Mouse (Mus musculus) heart, postnatal 36 days (tissue): ENCODE data around the gene AC140267.1. TPM values are rescaled to one million over a fixed set of nuclear protein-coding genes. Genes with fewer than 3 reads are reported as not detected.

Experiments used
- DNase-seq, 2 experiments: peaks; one replicate each; pipeline ENCODE4 v3.0.0; 2021 to 2022
- intact Hi-C: fragments of 180-260 bp; cut with DNase I; formaldehyde crosslinking; loops from one replicate; pipeline ENCODE4 v1.15.1; 2025
- total RNA-seq, 2 experiments: library from RNA; stranded (reverse); gene quantifications; 2 replicates each; pipeline ENCODE4 v1.2.3; 2021

The AC140267.1 gene
- total RNA-seq, result 10 to 100 TPM; 10.7 to 20.5 TPM

DNA sequence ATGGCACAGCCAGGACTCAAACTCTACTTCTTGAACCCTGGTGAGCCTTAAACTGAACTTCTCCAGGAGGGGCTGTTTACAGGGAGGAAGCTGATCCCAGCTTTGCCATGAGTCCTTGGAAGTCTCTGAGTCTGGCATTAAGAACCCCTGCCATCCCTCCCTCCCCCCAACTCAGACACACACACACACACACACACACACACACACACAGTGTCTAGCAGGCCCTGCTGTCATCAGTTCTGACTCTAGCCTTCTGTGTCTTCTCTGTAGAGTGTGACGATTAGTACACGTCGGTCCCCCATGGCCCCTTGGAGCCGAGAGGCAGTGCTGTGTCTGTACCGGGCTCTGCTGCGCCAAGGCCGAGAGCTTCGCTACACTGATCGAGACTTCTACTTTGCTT lies at the start of gene AC140267.1:
Gene AC140267.1 (plus strand): TSS at position 301 of the 400 bp plus-strand sequence.
- DNase-seq, result no peak
- intact Hi-C loops, result no loop called here

DNA sequence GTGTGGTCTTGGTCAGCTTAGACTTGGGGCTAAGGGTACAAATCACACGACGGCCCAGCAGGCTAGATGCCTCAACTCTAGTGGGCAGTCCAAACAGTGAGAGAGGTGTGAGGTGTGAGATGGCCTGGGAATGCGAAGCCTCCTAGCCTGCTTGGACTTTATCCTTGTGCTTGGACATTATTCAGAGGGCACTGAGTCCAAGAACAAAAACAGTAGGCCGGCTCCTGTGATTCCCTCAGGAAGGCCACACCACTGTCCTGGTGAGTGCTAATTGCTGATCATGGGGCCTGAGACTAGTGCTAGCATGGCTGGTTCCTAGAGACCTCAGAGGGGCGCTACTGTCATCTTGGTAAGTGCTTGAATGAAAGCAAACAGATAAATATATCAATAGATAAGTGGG lies 46.7 kb upstream of the AC140267.1 start:
- no peak for DNase-seq
- intact Hi-C loops, result no loop called here

- intact Hi-C loops, result no loop called here
- DNase-seq, result no peak
Observed at GRCm38 (mm10) chr15:80190075-80190474, 45.6 kb upstream of the AC140267.1 start.

DNA sequence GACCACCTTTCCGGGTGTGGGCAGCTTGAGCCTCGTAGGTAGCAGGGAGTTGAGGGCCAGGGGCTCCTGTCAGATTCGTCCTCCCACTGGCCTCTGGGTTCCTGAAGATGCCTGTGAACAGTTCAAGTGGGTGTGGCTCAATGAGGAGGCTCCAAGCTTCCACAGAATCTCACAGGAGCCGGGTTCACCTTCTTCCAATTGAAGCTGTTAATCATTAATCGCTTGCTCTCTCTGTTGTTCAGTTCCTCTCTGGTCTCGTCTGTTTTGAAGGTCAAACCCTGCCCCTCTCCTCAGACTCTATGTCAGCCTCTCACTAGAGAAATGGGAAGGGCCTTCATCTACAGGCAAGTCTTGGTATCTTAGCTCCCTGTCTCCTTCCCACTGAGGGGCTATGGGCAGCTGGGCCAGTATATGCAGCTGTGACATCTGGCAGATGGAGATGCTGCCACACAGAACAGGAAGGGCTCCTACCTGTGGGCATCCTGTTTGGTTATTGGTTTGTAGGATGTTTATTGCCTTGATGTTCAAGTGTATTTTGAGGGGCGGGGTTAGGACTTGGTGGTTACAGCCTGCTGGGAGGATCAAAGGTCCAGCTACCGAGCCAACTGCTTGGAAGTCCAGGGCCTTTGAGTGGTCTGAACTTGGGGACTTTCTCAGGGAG lies 43.9 kb upstream of the AC140267.1 start:
- intact Hi-C loops, result loop anchor here (1.0 kb wide), 1 partner anchor 40 kb away; no protein-coding TSS in a partner anchor
- DNase-seq, result no peak

GRCm38 (mm10) chr15:80192246-80192585 lies 43.4 kb upstream of the AC140267.1 start:
- intact Hi-C loops, result no loop called here
- no peak for DNase-seq

DNA sequence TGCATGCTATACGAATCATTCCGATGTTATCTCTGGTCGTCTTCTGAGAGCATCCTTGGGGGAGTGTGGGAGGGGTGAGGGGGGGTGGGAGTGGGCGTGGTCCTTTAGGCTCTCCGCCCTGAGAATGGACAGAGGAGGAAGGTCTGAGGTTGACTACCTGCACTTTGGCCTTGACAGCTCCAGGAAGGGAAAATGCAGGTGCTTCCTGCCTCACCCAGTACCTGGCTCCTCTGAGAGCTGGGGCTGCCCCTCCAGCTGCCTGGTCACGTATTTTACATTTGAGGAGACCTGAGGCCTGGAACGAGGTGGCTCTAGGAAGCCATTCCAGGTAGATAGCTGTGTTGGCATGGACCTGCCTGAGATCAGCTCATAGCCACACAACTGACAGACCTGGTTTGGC lies 42.8 kb upstream of the AC140267.1 start:
- DNase-seq, result no peak
- intact Hi-C loops, result no loop called here

DNA sequence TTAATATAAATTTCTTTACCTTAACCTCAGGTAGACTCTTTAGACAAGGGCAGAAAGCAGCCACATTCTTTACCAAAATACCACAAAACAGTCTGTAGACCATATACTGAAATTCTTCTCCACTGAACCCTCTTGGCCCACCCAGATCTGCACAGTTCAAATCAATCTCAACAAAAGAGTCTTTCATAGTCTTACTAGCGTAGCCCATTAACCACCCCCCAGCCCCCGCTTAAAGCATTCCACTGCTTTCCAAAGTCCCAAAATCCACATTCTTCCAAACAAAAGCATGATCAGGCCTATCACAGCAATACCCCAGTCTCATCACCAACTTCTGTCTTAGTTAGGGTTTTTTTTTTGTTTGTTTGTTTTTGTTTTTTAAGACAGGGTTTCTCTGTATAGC lies 36.1 kb upstream of the AC140267.1 start:
- no peak for DNase-seq
- intact Hi-C loops, result no loop called here

DNA sequence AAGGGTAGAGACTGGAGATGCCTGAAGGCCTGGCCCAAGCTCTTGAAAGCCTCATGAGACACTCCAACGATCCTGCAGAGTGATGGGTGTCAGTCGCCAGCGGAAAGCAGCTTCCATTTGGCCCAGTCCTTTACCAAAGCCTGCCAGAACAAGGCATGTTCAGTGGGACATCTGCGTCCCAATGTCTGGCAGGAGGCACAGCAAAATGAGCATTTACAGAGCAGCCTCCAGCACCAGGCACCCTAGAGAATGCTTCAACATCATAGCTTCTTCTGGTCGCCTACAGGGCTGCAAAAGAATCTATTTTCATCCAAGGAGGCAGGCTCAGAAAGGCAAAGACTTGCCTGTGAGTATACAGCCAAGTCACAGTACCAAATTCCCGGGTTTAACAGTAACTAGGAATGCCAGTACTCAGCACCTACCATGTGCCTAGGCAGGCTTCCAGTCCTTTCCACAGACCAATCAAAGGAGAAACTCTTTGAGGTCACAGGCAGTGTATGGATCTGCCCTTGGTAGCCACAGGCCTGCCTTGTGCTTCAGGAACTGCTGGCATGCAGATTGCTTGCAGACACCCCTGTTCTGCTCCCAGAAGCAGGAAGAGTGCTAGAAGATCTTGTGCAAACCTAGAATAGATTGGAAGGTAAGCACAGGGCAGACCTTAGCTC lies 33.4 kb upstream of the AC140267.1 start:
- DNase-seq, result no peak
- intact Hi-C loops, result no loop called here

GRCm38 (mm10) chr15:80203406-80203805 lies 32.2 kb upstream of the AC140267.1 start:
- intact Hi-C loops, result no loop called here
- no peak for DNase-seq

DNA sequence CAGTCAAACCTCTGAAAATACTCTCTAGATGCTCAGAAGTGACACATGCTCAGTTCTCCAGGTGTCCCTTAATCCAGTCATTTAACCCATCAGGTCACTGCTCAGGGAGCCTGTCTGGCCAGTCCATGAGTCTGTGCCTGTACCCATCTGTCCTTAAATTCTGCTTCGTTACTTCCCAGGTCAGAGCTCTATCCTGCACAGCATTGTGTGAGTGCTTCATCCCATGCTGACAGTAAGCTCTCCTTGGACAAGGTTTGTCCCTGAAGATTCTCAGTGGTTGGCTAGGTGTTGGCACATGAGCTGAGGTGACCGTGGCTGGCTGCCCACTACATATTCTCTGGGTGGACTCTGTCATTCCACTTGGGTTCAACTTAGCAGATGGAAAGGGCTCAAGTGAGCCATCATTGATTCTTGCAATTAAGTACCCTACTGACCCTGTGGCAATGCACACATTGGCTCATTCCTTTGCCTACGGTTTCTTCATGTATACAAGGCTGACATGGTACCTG lies 29.5 kb upstream of the AC140267.1 start:
- DNase-seq, result no peak
- intact Hi-C loops, result no loop called here

GRCm38 (mm10) chr15:80208446-80208845 lies 27.2 kb upstream of the AC140267.1 start:
- no peak for DNase-seq
- intact Hi-C loops, result no loop called here

DNA sequence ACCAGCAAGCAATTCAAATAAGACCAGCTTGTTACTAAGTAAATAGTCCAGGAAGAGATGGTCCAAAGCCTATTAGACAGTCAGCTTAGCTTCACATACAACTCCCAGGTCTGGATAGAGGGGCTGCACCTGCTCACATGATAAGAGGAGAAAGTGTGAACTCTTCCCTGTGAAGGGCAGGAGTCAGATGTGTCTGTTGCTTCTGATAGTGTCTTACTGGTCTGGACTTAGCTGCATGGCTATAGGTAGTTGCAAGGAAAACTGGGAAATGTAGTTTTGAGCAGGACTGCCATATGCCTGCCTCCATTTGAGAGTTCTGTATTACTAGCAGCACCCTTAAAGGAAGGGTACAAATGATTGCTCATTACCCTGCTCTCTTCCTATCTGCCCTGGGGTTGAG lies 21.9 kb upstream of the AC140267.1 start:
- intact Hi-C loops, result no loop called here

GRCm38 (mm10) chr15:80215716-80216479 lies 19.7 kb upstream of the AC140267.1 start:
- intact Hi-C loops, result loop anchor here (5.0 kb wide), 1 partner anchor 486 kb away; no protein-coding TSS in a partner anchor
- peak; percentile 15 to 31 for DNase-seq

More for the DNA sequence above, 21.9 kb upstream of the AC140267.1 start:
- no peak for DNase-seq

DNA sequence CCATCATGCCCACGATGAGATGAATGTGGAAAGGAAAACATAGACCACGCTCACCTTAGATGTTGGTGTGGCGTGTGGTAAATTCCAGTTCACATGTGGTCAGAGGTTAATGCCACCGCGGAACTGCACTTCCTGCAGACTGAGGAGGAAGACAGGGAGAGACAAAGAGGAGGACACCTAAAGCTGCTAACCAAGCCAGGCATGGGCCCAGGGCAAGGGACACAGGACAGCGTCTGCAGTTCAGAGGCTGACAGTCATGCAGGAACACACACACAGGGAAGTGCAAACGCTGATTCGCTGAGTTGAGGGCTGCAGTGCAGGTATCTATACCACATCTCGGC lies 19.2 kb upstream of the AC140267.1 start:
- intact Hi-C loops, result loop anchor here (5.0 kb wide), 1 partner anchor 486 kb away; no protein-coding TSS in a partner anchor
- no peak for DNase-seq

DNA sequence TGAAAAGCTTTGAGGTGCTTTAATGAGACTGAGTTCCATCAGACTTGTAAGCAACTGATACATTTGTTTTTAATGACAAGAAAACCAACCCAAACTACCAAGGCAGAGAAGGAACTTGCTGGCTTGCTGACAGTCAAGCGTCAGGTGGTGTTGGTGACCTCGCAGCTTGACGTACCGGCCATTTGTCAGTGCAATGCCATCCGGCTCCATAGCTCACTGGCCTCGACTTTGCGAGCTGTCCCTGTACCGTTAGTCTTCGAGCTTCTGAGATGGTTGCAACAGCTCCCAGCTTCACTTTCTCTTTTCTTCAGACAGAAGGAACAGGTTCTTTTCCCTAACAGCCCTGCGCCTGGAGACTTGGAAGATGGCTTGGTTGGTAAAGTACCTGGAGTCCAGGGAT lies 18.2 kb upstream of the AC140267.1 start:
- intact Hi-C loops, result loop anchor here (5.0 kb wide), 1 partner anchor 485 kb away; no protein-coding TSS in a partner anchor
- no peak for DNase-seq

DNA sequence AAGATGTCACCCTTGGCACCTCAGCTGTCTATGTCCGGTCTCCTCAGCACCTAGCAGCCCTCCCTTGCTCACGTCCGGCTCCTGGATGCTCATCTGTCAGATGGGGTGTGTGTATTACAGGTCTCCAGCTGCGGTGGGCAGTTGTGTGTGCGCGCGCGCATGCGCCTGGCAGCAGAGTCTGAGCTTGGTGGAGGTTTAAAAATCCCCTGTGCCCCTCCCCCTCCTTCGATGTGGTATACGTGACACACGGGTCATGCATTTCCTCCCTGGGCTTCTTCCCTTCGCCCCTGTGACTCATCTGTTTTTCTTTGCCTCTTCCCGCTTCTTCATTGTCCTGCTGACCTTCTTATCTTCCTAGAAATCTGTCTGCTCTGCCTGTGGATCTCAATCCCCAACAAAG lies 16.4 kb upstream of the AC140267.1 start:
- DNase-seq, result no peak
- intact Hi-C loops, result loop anchor here (5.0 kb wide), 1 partner anchor 483 kb away; no protein-coding TSS in a partner anchor

DNA sequence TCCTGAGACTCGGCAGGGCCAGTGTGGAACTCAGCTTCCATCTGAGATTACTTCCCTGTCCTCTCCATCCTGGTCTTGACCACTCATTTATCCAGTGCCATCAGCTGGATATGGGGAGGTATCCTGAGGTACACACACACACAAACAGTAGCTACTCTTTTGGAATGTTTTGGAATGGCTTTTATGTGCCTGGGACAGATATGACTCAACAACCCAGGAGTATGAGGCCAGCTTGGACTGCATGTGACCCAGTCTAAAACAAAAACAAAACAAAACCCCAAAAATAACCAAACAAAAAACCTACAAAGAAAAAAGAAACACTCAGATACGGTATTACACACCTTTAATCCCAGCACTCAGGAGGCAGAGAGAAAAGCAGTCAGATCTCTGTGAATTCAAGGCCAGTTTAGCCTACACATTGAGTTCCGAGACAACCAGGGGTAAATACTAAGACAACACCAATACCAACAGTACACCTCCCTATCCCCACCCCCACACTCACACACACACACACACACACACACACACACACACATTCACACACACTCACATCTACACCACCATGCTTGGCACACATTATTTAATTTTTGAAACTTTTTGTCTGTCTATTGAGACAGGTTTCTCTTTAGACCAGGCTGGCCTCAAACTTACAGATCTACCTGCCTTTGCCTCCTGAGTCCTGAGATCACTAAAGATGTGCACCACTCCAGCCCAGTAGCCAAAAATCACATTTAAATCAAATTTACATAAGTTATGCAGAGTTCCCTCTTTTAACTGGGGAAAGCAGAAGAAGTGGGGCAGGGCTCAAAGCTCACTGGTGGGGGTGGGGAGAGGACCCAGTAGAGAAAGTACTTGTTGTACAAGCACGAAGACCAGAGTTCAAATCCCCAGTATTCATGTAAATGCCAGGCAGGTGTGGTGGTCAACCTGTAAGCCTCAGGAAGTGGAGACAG lies 15.7 kb upstream of the AC140267.1 start:
- intact Hi-C loops, result loop anchor here (5.0 to 10.0 kb wide), 2 partner anchors 275 to 482 kb away; no protein-coding TSS in a partner anchor
- DNase-seq, result no peak

- DNase-seq, result no peak
- intact Hi-C loops, result loop anchor here (10.0 kb wide), 1 partner anchor 276 kb away; no protein-coding TSS in a partner anchor
Observed at GRCm38 (mm10) chr15:80221031-80221430, 14.6 kb upstream of the AC140267.1 start.

- no peak for DNase-seq
- intact Hi-C loops, result loop anchor here (10.0 kb wide), 1 partner anchor 279 kb away; no protein-coding TSS in a partner anchor
Observed at GRCm38 (mm10) chr15:80223751-80224150, 11.9 kb upstream of the AC140267.1 start.

DNA sequence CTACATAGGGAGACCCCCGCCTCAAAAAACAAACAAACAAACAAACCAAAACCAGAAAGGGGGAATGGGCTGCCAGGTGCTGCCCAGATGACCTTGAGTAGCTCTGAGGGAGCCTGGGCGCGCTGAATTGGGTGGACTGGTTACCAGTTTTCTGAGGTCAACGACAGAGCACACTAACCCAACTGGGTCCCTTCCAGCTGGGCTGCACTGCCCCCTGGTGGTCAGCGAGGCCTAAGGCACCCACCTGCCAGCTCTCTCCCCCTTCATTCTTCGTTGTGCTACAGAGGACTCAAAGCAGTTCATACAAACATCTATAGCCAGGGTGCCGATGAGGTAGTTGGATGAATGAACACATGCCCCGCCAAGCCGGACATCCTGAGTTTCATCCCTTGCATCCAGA lies 10.4 kb upstream of the AC140267.1 start:
- intact Hi-C loops, result loop anchor here (5.0 to 10.0 kb wide), 3 partner anchors 37 to 280 kb away; partner anchors contain the start of genes Rpl3, Rps19bp1 and Syngr1
- peak; percentile 69 to 80 for DNase-seq
